Mouse (Mus musculus): ENCODE measurements around the gene Fam193b.

GRCm38 (mm10) chr13:55535796-55536193 lies 35.1 kb downstream of the Fam193b start:
- TF ChIP-seq CTCF (IDR thresholded peaks at IDR 0.05): no peak
- TF ChIP-seq EP300 (IDR thresholded peaks at IDR 0.05): no peak
